Mouse (Mus musculus) testis, adult 2 months (tissue): ENCODE results near the gene Slitrk2. TPM values are rescaled to one million over a fixed set of nuclear protein-coding genes. Genes with fewer than 3 reads are reported as not detected.

Experiments
- H3K27ac ChIP-seq: fragments of 200-500 bp; 2 replicates; pipeline ENCODE4 v1.5.1; 2012; ENCODE audit warnings: low read depth, low read length; ENCODE audit not compliant: control insufficient read depth, insufficient read depth
- H3K27me3 ChIP-seq: fragments of 200-500 bp; 2 replicates; pipeline ENCODE4 v1.6.1; 2012; ENCODE audit warnings: mild to moderate bottlenecking, low read length, moderate library complexity; ENCODE audit not compliant: control insufficient read depth, insufficient read depth
- H3K36me3 ChIP-seq: fragments of 200-500 bp; 2 replicates; pipeline ENCODE4 v1.6.1; 2012; ENCODE audit warnings: mild to moderate bottlenecking, low read length; ENCODE audit not compliant: control insufficient read depth, insufficient read depth
- H3K4me1 ChIP-seq: fragments of 200-500 bp; 2 replicates; pipeline ENCODE4 v1.6.1; 2012; ENCODE audit warnings: low read length; ENCODE audit not compliant: control insufficient read depth, insufficient read depth
- H3K4me3 ChIP-seq: fragments of 200-500 bp; 2 replicates; pipeline ENCODE4 v1.5.1; 2012; ENCODE audit warnings: low read depth, mild to moderate bottlenecking, low read length, moderate library complexity, mixed read lengths; ENCODE audit not compliant: control insufficient read depth
- CTCF ChIP-seq: fragments of 200-500 bp; IDR thresholded peaks from 2 replicates; pipeline ENCODE4 v1.5.1; 2012; ENCODE audit warnings: low read depth, mild to moderate bottlenecking, inconsistent platforms, low read length, moderate library complexity; ENCODE audit not compliant: control insufficient read depth, insufficient read depth, insufficient replicate concordance
- POLR2A ChIP-seq: fragments of 200-500 bp; IDR thresholded peaks from 2 replicates; pipeline ENCODE4 v1.6.1; 2012; ENCODE audit warnings: low read depth, mild to moderate bottlenecking, inconsistent platforms, low read length, moderate library complexity; ENCODE audit not compliant: control insufficient read depth
- polyA plus RNA-seq: library from polyadenylated mRNA; depleted of rRNA; stranded (reverse); fragments of >200 nt; gene quantifications from 2 replicates; pipeline ENCODE4 v1.2.3, GENCODE M21; 2012; rRNA removed

Gene Slitrk2
- polyA plus RNA-seq, result 0.23 and 0.28 TPM in 2 replicates

DNA sequence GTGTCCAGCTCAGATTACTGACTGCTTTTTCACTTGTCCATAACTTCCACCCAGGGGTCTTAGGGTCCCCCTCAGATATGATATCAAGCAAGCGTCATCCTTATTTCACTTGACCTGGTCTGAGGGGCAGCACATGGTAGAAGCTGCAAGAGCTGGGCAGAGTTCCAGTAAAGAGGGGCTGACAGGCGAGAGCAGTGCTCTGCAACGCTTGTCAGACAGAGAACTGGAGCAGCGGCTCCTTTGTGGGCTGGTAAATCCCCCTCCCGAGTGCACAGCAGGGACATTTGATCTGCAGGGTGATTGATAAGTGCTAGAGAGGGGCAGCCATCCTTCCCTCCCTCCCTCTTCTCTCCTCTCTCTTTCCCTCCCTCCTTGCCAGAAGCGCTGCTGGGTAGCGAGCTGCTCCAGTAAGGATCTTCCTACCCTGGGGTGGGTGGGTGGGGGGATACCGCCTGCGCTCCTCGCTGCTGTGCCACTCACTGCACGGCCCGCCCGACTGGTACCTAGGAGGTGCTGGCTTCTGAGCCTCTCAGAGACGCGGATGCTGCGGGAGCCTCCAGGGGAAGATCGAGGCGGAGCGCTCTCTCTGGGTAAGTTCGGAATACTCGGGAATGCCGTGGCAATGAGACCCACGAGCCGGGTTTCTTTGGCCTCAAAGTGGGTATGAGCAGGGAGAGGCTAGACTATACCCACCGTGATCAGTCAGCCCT lies at the start of gene Slitrk2:
Slitrk2 (plus strand) TSS at position 408 of the 710 bp plus-strand sequence.
- TF ChIP-seq POLR2A (no peak), CTCF (no peak)
- Histone ChIP-seq H3K27ac (no peak within 1 kb of the TSS), H3K4me1 (peaks cover 5% of the 10 kb centered on the region), H3K36me3 (no peaks in the 10 kb centered on the region), H3K4me3 (no peak within 1 kb of the TSS; the same call in 1 of the 2 replicates), H3K27me3 (no peaks in the 10 kb centered on the region)

DNA sequence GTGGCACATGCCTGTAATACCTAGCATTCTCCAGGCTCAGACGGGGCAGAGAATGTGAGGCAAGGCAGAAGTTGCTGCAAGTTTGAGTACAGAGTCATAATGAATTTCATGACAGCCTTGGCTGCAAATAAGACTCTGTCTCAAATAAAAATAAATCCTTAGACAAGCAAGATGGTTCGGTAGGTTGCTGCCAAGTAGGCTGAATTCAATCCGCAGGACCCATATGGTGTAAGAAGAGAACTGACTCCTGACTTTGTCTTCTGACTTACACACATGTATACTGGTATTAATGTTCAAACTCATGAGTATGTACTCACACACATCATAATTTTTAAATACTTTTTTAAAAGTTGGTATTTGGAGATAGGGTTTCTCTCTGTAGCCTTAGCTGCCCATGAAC lies 43.6 kb upstream of the Slitrk2 start:
- no peaks in the 10 kb centered on the region for H3K36me3 ChIP-seq
- no peak overlapping the region for H3K27ac ChIP-seq
- no peaks in the 10 kb centered on the region for H3K4me1 ChIP-seq
- TF ChIP-seq POLR2A, result no peak
- TF ChIP-seq CTCF, result no peak
- H3K27me3 ChIP-seq, result no peaks in the 10 kb centered on the region
- no peak overlapping the region for H3K4me3 ChIP-seq

DNA sequence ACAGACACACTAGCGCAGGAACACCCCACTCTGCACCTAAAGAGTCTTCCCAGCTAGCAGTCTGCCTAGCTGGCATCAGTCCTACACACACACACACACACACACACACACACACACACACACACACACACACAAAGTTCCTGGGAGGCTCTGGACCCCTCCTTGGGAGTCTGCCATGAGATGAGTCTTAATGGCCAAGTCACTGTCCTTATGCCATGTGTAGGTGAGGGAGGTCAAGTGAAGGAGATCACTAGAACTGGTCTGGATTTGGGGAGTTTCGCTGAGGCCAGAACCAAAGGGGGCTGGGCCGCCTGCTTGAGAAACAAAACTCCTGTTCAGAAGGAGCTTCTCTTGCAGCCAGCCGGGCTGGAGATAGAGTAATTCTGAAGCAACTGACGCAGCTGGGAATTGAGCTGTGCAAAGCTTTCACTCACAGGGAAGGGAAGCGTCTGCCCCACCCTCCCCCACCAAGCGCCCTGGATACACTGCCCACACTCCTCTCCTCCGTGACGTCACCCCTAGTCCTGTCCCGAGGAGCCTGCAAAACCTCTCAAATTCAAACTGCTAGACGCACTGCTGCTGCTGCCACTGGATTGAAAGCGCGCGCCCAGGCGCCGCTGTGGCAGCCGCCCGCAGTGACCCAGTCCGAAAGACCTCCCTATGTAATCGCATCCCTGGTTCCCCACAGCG lies 3.5 kb downstream of the Slitrk2 start:
- no peak for TF ChIP-seq POLR2A
- TF ChIP-seq CTCF, result no peak
- Histone ChIP-seq H3K4me1 (peaks cover 5% of the 10 kb centered on the region), H3K36me3 (no peaks in the 10 kb centered on the region), H3K4me3 (peak overlapping the region; percentile 13), H3K27me3 (no peaks in the 10 kb centered on the region), H3K27ac (no peak overlapping the region)

DNA sequence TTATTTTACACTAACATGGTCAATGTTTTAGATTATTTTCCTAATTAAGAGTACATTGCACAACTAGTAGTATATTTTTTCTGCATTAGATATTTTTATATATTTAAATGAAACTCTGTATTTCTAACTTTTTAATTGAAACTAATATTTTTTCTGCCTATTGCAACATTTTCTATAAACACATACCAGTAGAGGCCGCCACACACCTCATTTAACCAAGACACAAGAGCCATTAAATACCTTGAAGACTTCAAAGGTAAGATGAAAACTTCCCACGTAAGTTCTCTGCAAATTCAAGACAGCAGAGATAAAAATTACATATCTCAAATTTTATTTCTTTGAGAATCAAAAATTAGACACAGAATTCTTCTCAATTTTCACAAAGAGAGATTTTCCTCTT lies 8.2 kb downstream of the Slitrk2 start:
- H3K27ac ChIP-seq, result no peak overlapping the region
- no peaks in the 10 kb centered on the region for H3K27me3 ChIP-seq
- H3K4me3 ChIP-seq, result no peak overlapping the region
- H3K4me1 ChIP-seq, result no peaks in the 10 kb centered on the region; the same call in 1 of the 2 replicates
- no peak for TF ChIP-seq CTCF
- no peak for TF ChIP-seq POLR2A
- H3K36me3 ChIP-seq, result no peaks in the 10 kb centered on the region

DNA sequence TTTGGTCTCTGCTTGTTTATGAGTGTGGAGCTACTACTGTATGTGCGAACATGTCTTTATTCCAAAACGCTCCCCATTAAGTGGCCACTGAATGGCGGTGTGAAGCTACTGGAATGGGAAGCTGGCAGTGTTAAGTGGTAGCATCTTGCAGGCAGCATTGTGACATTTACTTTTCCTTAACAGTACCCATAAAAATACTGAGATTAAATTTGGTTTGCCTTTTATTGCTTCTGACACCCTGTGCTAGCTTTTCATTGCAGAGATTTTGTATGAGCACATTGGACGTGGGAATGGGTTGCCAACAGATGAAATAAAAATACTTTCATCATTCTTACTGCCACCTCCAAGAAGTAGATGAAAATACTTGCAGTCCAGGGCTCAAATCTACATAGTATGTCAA lies 27.8 kb downstream of the Slitrk2 start:
- TF ChIP-seq POLR2A, result no peak
- TF ChIP-seq CTCF, result no peak
- H3K27me3 ChIP-seq, result no peaks in the 10 kb centered on the region
- H3K27ac ChIP-seq, result no peak overlapping the region
- no peak overlapping the region for H3K4me3 ChIP-seq
- H3K36me3 ChIP-seq, result no peaks in the 10 kb centered on the region
- H3K4me1 ChIP-seq, result no peaks in the 10 kb centered on the region

DNA sequence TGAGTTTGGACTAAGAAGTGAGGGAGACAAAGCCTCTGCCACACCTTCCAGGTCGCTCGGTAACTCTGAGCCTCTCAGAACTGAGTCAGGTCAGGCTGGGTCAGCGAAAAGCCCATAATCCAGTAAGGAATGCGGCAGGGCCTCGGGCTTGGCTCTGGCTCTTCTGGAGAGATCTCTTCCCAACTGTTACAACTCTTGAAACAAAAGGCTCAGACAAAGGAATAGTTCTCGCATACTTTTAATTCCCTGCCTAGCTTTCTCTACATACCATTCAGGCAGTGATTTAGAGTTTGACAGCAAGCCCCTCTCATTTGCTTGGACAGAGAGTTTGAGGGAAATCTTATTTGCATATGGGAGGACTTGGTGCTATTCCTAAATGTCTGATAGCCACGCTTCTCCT lies 29.5 kb downstream of the Slitrk2 start:
- no peaks in the 10 kb centered on the region for H3K4me1 ChIP-seq
- TF ChIP-seq CTCF (no peak), POLR2A (no peak)

More for the DNA sequence above, 29.5 kb downstream of the Slitrk2 start:
- Histone ChIP-seq H3K27ac (no peak overlapping the region), H3K27me3 (no peaks in the 10 kb centered on the region), H3K36me3 (no peaks in the 10 kb centered on the region), H3K4me3 (no peak overlapping the region)
